Mouse (Mus musculus) CH12.LX (cell line): ENCODE data around the gene Ccnd3. TPM values are rescaled to one million over a fixed set of nuclear protein-coding genes. Genes with fewer than 3 reads are reported as not detected.

Experiments
- DNase-seq: peaks from one replicate; pipeline ENCODE4 v3.0.0-alpha.2; 2013; ENCODE audit errors: extremely low read depth
- H3K27ac ChIP-seq: 2 replicates; pipeline ENCODE4 v1.5.1; 2012; ENCODE audit warnings: low read depth, mild to moderate bottlenecking, control low read depth, moderate library complexity; ENCODE audit not compliant: insufficient read depth
- H3K27me3 ChIP-seq: replicated peaks from 2 replicates; pipeline ENCODE3; 2012; ENCODE audit warnings: inconsistent platforms
- H3K36me3 ChIP-seq, 2 experiments: replicated peaks in 1 of 2; 2 replicates each; pipeline versions ENCODE3 to v1.6.1; 2012; ENCODE audit warnings: inconsistent platforms in 1 of 2, low read length in 1 of 2, mild to moderate bottlenecking in 1 of 2, mixed read lengths in 1 of 2, moderate library complexity in 1 of 2; ENCODE audit not compliant: control insufficient read depth in 1 of 2, insufficient read depth in 1 of 2
- H3K4me1 ChIP-seq, 2 experiments: 2 replicates each; pipeline ENCODE4 v1.6.1; 2012; ENCODE audit warnings: inconsistent platforms in 1 of 2, moderate library complexity in 1 of 2; ENCODE audit not compliant: insufficient read depth in 2 of 2, control insufficient read depth in 1 of 2
- H3K4me2 ChIP-seq: 2 replicates; pipeline ENCODE4 v1.6.1; 2012; ENCODE audit warnings: low read depth, mild to moderate bottlenecking, control low read depth; ENCODE audit not compliant: poor library complexity, insufficient read depth, severe bottlenecking
- H3K4me3 ChIP-seq, 3 experiments: fragments of 150-350 bp in 1 of 3; sonication (generic) in 1 of 3; replicated peaks in 1 of 3; 2 replicates each; pipeline versions ENCODE3 to v1.5.1; 2011 to 2012; ENCODE audit warnings: low read depth in 2 of 3, low read length in 2 of 3, mild to moderate bottlenecking in 2 of 3, moderate library complexity in 2 of 3, control low read depth in 1 of 3, improper control_type of control experiment in 1 of 3, inconsistent platforms in 1 of 3, mixed read lengths in 1 of 3; ENCODE audit not compliant: poor library complexity in 1 of 3
- H3K79me2 ChIP-seq: replicated peaks from 2 replicates; pipeline ENCODE4 v1.6.1; 2012; ENCODE audit warnings: mild to moderate bottlenecking, moderate library complexity; ENCODE audit not compliant: control insufficient read depth, poor library complexity, insufficient read depth, severe bottlenecking; ENCODE audit errors: extremely low read depth
- H3K9ac ChIP-seq: 2 replicates; pipeline ENCODE4 v1.6.1; 2012; ENCODE audit warnings: low read depth, mild to moderate bottlenecking, control low read depth, moderate library complexity; ENCODE audit not compliant: insufficient read depth
- H3K9me3 ChIP-seq: replicated peaks from 2 replicates; pipeline ENCODE3; 2012; ENCODE audit warnings: low read length, inconsistent platforms, mixed read lengths
- BHLHE40 ChIP-seq: IDR thresholded peaks from 2 replicates; pipeline ENCODE4 v1.6.1; 2011; ENCODE audit warnings: mild to moderate bottlenecking, low read depth, low read length, improper control_type of control experiment
- E2F4 ChIP-seq: IDR thresholded peaks from 2 replicates; pipeline ENCODE4 v1.6.1; 2011; ENCODE audit warnings: low read depth, low read length, improper control_type of control experiment; ENCODE audit not compliant: insufficient replicate concordance
- ELF1 ChIP-seq: IDR thresholded peaks from 2 replicates; pipeline ENCODE4 v1.6.1; 2014; ENCODE audit warnings: low read depth, mild to moderate bottlenecking, inconsistent platforms, low read length, improper control_type of control experiment
- EP300 ChIP-seq: IDR thresholded peaks from 2 replicates; pipeline ENCODE4 v1.6.1; 2011; ENCODE audit warnings: low read length, improper control_type of control experiment
- ETS1 ChIP-seq: conservative IDR thresholded peaks from 2 replicates; pipeline ENCODE4 v1.6.1; 2012; ENCODE audit warnings: low read depth, mild to moderate bottlenecking, inconsistent platforms, low read length, improper control_type of control experiment, moderate library complexity
- GABPA ChIP-seq: IDR thresholded peaks from 2 replicates; pipeline ENCODE4 v1.6.1; 2012; ENCODE audit warnings: low read depth, low read length, improper control_type of control experiment, inconsistent platforms; ENCODE audit not compliant: insufficient replicate concordance
- HCFC1 ChIP-seq: IDR thresholded peaks from 2 replicates; pipeline ENCODE4 v1.6.1; 2012; ENCODE audit warnings: low read depth, mild to moderate bottlenecking, inconsistent platforms, low read length, improper control_type of control experiment
- JUN ChIP-seq: IDR thresholded peaks from 2 replicates; pipeline ENCODE4 v1.6.1; 2011; ENCODE audit warnings: low read depth, mild to moderate bottlenecking, low read length, improper control_type of control experiment, moderate library complexity; ENCODE audit not compliant: insufficient read depth
- JUND ChIP-seq: conservative IDR thresholded peaks from 2 replicates; pipeline ENCODE4 v1.6.1; 2011; ENCODE audit warnings: low read depth, low read length, improper control_type of control experiment
- KAT2A ChIP-seq: IDR thresholded peaks from 2 replicates; pipeline ENCODE4 v1.6.1; 2012; ENCODE audit warnings: low read length, improper control_type of control experiment, inconsistent platforms; ENCODE audit not compliant: insufficient replicate concordance
- MAZ ChIP-seq: IDR thresholded peaks from 2 replicates; pipeline ENCODE4 v1.6.1; 2012; ENCODE audit warnings: low read depth, mild to moderate bottlenecking, inconsistent platforms, low read length, improper control_type of control experiment, moderate library complexity
- MEF2A ChIP-seq: IDR thresholded peaks from 2 replicates; pipeline ENCODE4 v1.6.1; 2014; ENCODE audit warnings: low read depth, mild to moderate bottlenecking, inconsistent platforms, low read length, improper control_type of control experiment, borderline replicate concordance
- NELFE ChIP-seq: IDR thresholded peaks from 2 replicates; pipeline ENCODE4 v1.6.1; 2011; ENCODE audit warnings: low read depth, low read length, improper control_type of control experiment
- PAX5 ChIP-seq: IDR thresholded peaks from 2 replicates; pipeline ENCODE4 v1.6.1; 2012; ENCODE audit warnings: low read length, inconsistent platforms, mixed read lengths
- POLR2A ChIP-seq: IDR thresholded peaks from 2 replicates; pipeline ENCODE4 v1.6.1; 2011; ENCODE audit warnings: low read depth, mild to moderate bottlenecking, improper control_type of control experiment, low read length
- POLR2AphosphoS2 ChIP-seq: IDR thresholded peaks from 2 replicates; pipeline ENCODE4 v1.6.1; 2011; ENCODE audit warnings: low read depth, low read length, improper control_type of control experiment
- RAD21 ChIP-seq: IDR thresholded peaks from 2 replicates; pipeline ENCODE4 v1.6.1; 2011; ENCODE audit warnings: low read depth, mild to moderate bottlenecking, low read length, improper control_type of control experiment, moderate library complexity
- SIN3A ChIP-seq: IDR thresholded peaks from 2 replicates; pipeline ENCODE4 v1.6.1; 2012; ENCODE audit warnings: low read length, improper control_type of control experiment, inconsistent platforms
- SMC3 ChIP-seq: IDR thresholded peaks from 2 replicates; pipeline ENCODE4 v1.6.1; 2011; ENCODE audit warnings: low read depth, low read length, improper control_type of control experiment
- TCF12 ChIP-seq: IDR thresholded peaks from 2 replicates; pipeline ENCODE4 v1.6.1; 2014; ENCODE audit warnings: low read depth, mild to moderate bottlenecking, inconsistent platforms, low read length, improper control_type of control experiment
- UBTF ChIP-seq: IDR thresholded peaks from 2 replicates; pipeline ENCODE4 v1.6.1; 2012; ENCODE audit warnings: low read depth, mild to moderate bottlenecking, inconsistent platforms, low read length, improper control_type of control experiment, moderate library complexity
- USF1 ChIP-seq: IDR thresholded peaks from 2 replicates; pipeline ENCODE4 v1.6.1; 2014; ENCODE audit warnings: low read depth, mild to moderate bottlenecking, inconsistent platforms, low read length, improper control_type of control experiment
- USF2 ChIP-seq: conservative IDR thresholded peaks from 2 replicates; pipeline ENCODE4 v1.6.1; 2011; ENCODE audit warnings: low read depth, low read length, improper control_type of control experiment
- ZKSCAN1 ChIP-seq: IDR thresholded peaks from 2 replicates; pipeline ENCODE4 v1.6.1; 2012; ENCODE audit warnings: low read depth, inconsistent platforms, low read length, improper control_type of control experiment, borderline replicate concordance
- ZNF384 ChIP-seq: IDR thresholded peaks from 2 replicates; pipeline ENCODE4 v1.6.1; 2012; ENCODE audit warnings: low read depth, low read length, improper control_type of control experiment, inconsistent platforms
- dilution Hi-C: fragments of 300-500 bp; cut with MboI; formaldehyde crosslinking; loops from 2 replicates; pipeline ENCODE4 v1.14.3; 2020; ENCODE audit warnings: low sequenced_read_pairs; ENCODE audit not compliant: extremely low pct_unique_long_range_greater_than_20kb, extremely low pct_ligation_motif_present
- in situ Hi-C: fragments of 300-500 bp; cut with MboI; formaldehyde crosslinking; loops from 3 replicates; pipeline ENCODE4 v1.14.3; 2019; ENCODE audit warnings: low sequenced_read_pairs, low pct_ligation_motif_present, low pct_unique_long_range_greater_than_20kb, mixed read lengths
- polyA plus RNA-seq: library from polyadenylated mRNA; unstranded; fragments of >175 nt; gene quantifications from 2 replicates; pipeline ENCODE4 v1.2.1, GENCODE M21; 2012; ENCODE audit warnings: low read depth; ENCODE audit not compliant: insufficient read length
- total RNA-seq, 2 experiments: library from RNA; depleted of rRNA; stranded (reverse); fragments of 300-350 nt in 1 of 2; fragments of >200 nt in 1 of 2; gene quantifications; 2 replicates each; pipeline ENCODE4 v1.2.3; 2012 to 2014

The Ccnd3 gene
- total and polyA plus RNA-seq, 3 experiments: 30.6 to 121 (median 48.7) TPM

DNA sequence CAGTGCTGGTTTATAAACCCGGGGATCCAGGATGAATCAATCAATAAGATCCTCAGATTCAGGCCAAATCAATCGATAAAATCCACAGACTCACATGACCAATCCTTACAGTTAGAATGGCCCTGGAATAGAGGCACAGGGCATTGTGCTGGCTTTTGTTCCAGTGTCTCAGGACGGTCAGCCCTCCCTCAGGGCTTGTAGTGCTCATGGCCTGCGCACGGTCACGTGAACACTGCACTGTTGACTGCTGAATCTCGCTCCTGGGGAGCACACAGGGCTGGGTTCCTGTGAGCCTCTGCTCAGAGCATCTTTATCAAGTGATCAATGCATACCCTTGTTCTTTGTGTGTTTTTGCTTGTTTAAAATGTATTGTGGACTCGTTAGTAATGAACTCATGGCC, 24.1 kb downstream of the Ccnd3 start:
- no peak overlapping the region for H3K9ac ChIP-seq
- peaks cover 4 to 34% of the 10 kb centered on the region in 2 experiments; a peak in 3 of 4 replicates for H3K4me1 ChIP-seq
- no peaks in the 10 kb centered on the region for H3K36me3 ChIP-seq
- no peaks in the 10 kb centered on the region for H3K27me3 ChIP-seq
- no peak overlapping the region for H3K27ac ChIP-seq
- H3K79me2 ChIP-seq: no peaks in the 10 kb centered on the region
- no peak for TF ChIP-seq MAZ
- in situ Hi-C loops (no loop called here), dilution Hi-C loops (no loop called here)
- H3K4me2 ChIP-seq: no peak overlapping the region
- H3K9me3 ChIP-seq: no peaks in the 10 kb centered on the region
- no peak for DNase-seq
- no peak overlapping the region for H3K4me3 ChIP-seq

DNA sequence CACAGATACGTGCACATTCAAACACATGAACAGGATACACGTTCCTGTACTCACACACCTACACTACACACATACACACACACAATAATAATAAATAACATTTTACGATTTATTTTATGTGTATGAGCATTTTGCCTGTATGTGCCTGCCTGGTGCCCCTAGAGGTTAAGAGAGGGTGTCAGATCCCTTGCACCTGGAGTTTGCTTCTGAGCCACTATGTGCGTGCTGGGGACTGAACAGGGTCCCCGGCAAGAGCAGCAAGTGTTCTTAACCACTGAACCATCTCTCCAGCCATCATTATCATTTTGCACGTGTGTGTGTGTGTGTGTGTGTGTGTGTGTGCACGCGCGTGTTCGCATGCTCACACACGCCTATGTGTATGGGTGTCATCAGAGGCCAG, 24.7 kb downstream of the Ccnd3 start:
- in situ Hi-C loops (no loop called here), dilution Hi-C loops (no loop called here)
- no peak for DNase-seq
- Histone ChIP-seq H3K79me2 (no peaks in the 10 kb centered on the region), H3K4me2 (no peak overlapping the region), H3K9me3 (no peaks in the 10 kb centered on the region), H3K27ac (no peak overlapping the region), H3K4me1 (peaks cover 4 to 30% of the 10 kb centered on the region in 2 experiments; a peak in 3 of 4 replicates), H3K36me3 (no peaks in the 10 kb centered on the region), H3K4me3 (no peak overlapping the region), H3K27me3 (no peaks in the 10 kb centered on the region), H3K9ac (no peak overlapping the region)
- TF ChIP-seq SMC3 (no peak), MEF2A (no peak), POLR2AphosphoS2 (no peak), JUN (no peak), TCF12 (no peak), USF1 (no peak), SIN3A (no peak), ZKSCAN1 (no peak), RAD21 (no peak), BHLHE40 (no peak)

DNA sequence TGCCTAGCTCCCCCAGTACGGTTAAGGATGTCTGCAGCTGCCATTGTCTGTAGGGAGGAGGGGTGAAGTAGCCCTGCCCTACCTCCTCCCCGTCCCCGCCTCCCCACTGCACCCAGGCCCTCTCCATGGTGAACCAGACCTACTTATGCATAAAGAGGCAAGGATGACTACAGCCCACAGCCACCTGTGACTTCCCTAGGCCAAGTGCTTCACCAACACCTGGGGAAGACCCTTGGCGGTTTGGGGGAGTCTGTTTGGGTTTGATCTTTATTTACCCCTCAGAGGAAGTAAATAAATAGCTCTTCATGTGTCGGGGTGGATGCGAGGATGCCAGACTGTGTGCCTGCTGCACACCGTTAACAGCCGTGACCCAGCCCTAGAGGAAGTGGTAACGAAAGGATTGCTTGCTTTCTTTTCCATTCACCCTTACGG, 26.6 kb downstream of the Ccnd3 start:
- Histone ChIP-seq H3K27ac (no peak overlapping the region), H3K79me2 (no peaks in the 10 kb centered on the region), H3K9me3 (no peaks in the 10 kb centered on the region)
- peak; percentile 70 for DNase-seq
- TF ChIP-seq USF2 (no peak), NELFE (no peak), BHLHE40 (0 out of 2 replicates have a peak, but pooled peaks have one; percentile 4), EP300 (no peak; the same call in 1 of the 2 replicates), E2F4 (no peak), UBTF (no peak), JUN (no peak), KAT2A (no peak), GABPA (no peak), TCF12 (0 out of 2 replicates have a peak, but pooled peaks have one; percentile 39), MEF2A (no peak), ELF1 (no peak), HCFC1 (no peak), JUND (no peak), USF1 (no peak), ZNF384 (no peak), ZKSCAN1 (no peak), POLR2A (no peak), PAX5 (no peak), ETS1 (peak; percentile 40; the same call in 1 of the 2 replicates)
- TF ChIP-seq, all 38 proteins: peak for 3
- Histone ChIP-seq H3K4me1 (peaks cover 4 to 26% of the 10 kb centered on the region in 2 experiments; a peak in 3 of 4 replicates), H3K4me2 (peak overlapping the region; percentile 41), H3K36me3 (no peaks in the 10 kb centered on the region), H3K27me3 (no peaks in the 10 kb centered on the region), H3K4me3 (peak overlapping the region in 2 of 3 experiments; percentile 14 to 33), H3K9ac (no peak overlapping the region)
- dilution Hi-C loops: no loop called here
- in situ Hi-C loops: no loop called here
